ENCODE assay signal across 22 mouse cellular contexts in genomic region chr3:149405872-149406271, GRCm38 (mm10).
"Had no signal": no experiment of that assay in that cellular context is flagged by ENCODE, and none has a peak within 500 bp of the region (broad histone marks: within the 10 kb centered on the region; RNA-seq: fewer than 3 reads in every experiment).

No protein-coding gene starts in this region.

- H3K9ac ChIP-seq: limb, embryonic 13.5 days; liver, embryonic 12.5 days; liver, embryonic 15.5 days; lung, embryonic 15.5 days; midbrain, embryonic 13.5 days; neural tube, embryonic 13.5 days had no signal

- H3K36me3 ChIP-seq: limb, embryonic 10.5 days; limb, embryonic 13.5 days; liver, embryonic 12.5 days; liver, embryonic 15.5 days; lung, embryonic 15.5 days; midbrain, embryonic 10.5 days; midbrain, embryonic 13.5 days; neural tube, embryonic 13.5 days had no signal

- H3K27me3 ChIP-seq: liver, embryonic 12.5 days; liver, embryonic 15.5 days; lung, embryonic 15.5 days; megakaryocyte, embryonic 14.5 days; midbrain, embryonic 13.5 days; neural tube, embryonic 13.5 days had no signal

- DNase-seq: kidney, adult 9 months; kidney, postnatal 14 days; kidney, postnatal 4 days; liver; lung, adult 18-20 months; lung, postnatal 10 days; lung, postnatal 36 days; retina, postnatal 1 day; thymus, adult 18-20 months; thymus, postnatal 14 days; thymus, postnatal 4 days had no signal

- H3K4me1 ChIP-seq: liver, embryonic 12.5 days; liver, embryonic 15.5 days; megakaryocyte, embryonic 14.5 days had no signal

- H3K4me2 ChIP-seq: limb, embryonic 13.5 days; liver, embryonic 12.5 days; liver, embryonic 15.5 days; lung, embryonic 15.5 days; midbrain, embryonic 13.5 days; neural tube, embryonic 13.5 days had no signal

- H3K27ac ChIP-seq: limb, embryonic 10.5 days; limb, embryonic 13.5 days; liver, embryonic 12.5 days; liver, embryonic 15.5 days; lung, embryonic 15.5 days; midbrain, embryonic 10.5 days; midbrain, embryonic 13.5 days; neural tube, embryonic 13.5 days had no signal

- H3K4me3 ChIP-seq: limb, embryonic 10.5 days; limb, embryonic 13.5 days; liver, embryonic 12.5 days; liver, embryonic 15.5 days; lung, embryonic 15.5 days; megakaryocyte, embryonic 14.5 days; midbrain, embryonic 10.5 days; midbrain, embryonic 13.5 days; myocyte; neural tube, embryonic 13.5 days had no signal

- ATAC-seq: liver, embryonic 12.5 days; midbrain, embryonic 13.5 days; midbrain, embryonic 16.5 days had no signal

- H3K9me3 ChIP-seq: limb, embryonic 10.5 days; limb, embryonic 13.5 days; liver, embryonic 12.5 days; liver, embryonic 15.5 days; lung, embryonic 15.5 days; midbrain, embryonic 10.5 days; midbrain, embryonic 13.5 days; neural tube, embryonic 13.5 days had no signal
